Mouse (Mus musculus) stomach, embryonic 14.5 days (tissue): ENCODE measurements at regions not wholly inside any gene's neighbourhood (a gene's known extent, or its start where the extent isn't known, plus 50 kb on each side); places are given as distances from the start of the nearest gene placed in this dataset.

ENCODE experiments used
- ATAC-seq: fragments of 200-750 bp; cut with Nextera tagmentation; 2 replicates; pipeline ENCODE4 v1.8.0; 2017; ENCODE audit warnings: low read depth, moderate TSS enrichment; ENCODE audit not compliant: insufficient number of reproducible peaks, insufficient read depth, low FRiP score
- H3K27ac ChIP-seq: fragments of 300-500 bp; sonication (generic); 2 replicates; pipeline ENCODE4 v1.5.1; 2014; ENCODE audit warnings: mild to moderate bottlenecking, low read length, moderate library complexity, mixed read lengths
- H3K27me3 ChIP-seq: fragments of 300-500 bp; sonication (generic); 2 replicates; pipeline ENCODE4 v1.6.1; 2014; ENCODE audit warnings: low read length, control low read depth, mixed read lengths; ENCODE audit not compliant: control insufficient read depth, insufficient read depth
- H3K36me3 ChIP-seq: fragments of 300-500 bp; sonication (generic); 2 replicates; pipeline ENCODE4 v1.6.1; 2014; ENCODE audit warnings: mild to moderate bottlenecking, control low read depth, low read length, moderate library complexity, mixed read lengths; ENCODE audit not compliant: control insufficient read depth, insufficient read depth
- H3K4me1 ChIP-seq: fragments of 300-500 bp; sonication (generic); 2 replicates; pipeline ENCODE4 v1.6.1; 2014; ENCODE audit warnings: low read length, control low read depth, mixed read lengths; ENCODE audit not compliant: control insufficient read depth, insufficient read depth
- H3K4me2 ChIP-seq: fragments of 300-500 bp; sonication (generic); replicated peaks from 2 replicates; pipeline ENCODE4 v1.6.1; 2014; ENCODE audit warnings: low read depth, low read length, control low read depth
- H3K4me3 ChIP-seq: fragments of 300-500 bp; sonication (generic); 2 replicates; pipeline ENCODE4 v1.5.1; 2014; ENCODE audit warnings: low read depth, low read length, control low read depth
- H3K9ac ChIP-seq: fragments of 300-500 bp; sonication (generic); replicated peaks from 2 replicates; pipeline ENCODE4 v1.6.1; 2014; ENCODE audit warnings: low read depth, mild to moderate bottlenecking, control low read depth, low read length, moderate library complexity, mixed read lengths
- H3K9me3 ChIP-seq: fragments of 300-500 bp; sonication (generic); 2 replicates; pipeline ENCODE4 v1.6.1; 2016; ENCODE audit warnings: low read depth, low read length, control low read depth; ENCODE audit not compliant: control insufficient read depth
- WGBS: fragments of 180-500 bp; shearing (Covaris S2); extraction: QIAGEN DNeasy Blood & Tissue Kit; methylation state at CpG from one replicate; pipeline ENCODE4 v1.1.7; 2014; 5-methylcytosine and 5-hydroxymethylcytosine counted together

GRCm38 (mm10) chr15:61168842-61169416 lies 246.1 kb upstream of the A1bg start:
- no peak overlapping the region for H3K9ac ChIP-seq
- H3K4me1 ChIP-seq, result no peaks in the 10 kb centered on the region
- H3K4me3 ChIP-seq, result no peak overlapping the region
- no peaks in the 10 kb centered on the region for H3K36me3 ChIP-seq
- no peaks in the 10 kb centered on the region for H3K27me3 ChIP-seq
- ATAC-seq, result 0 out of 2 replicates have a peak, but pooled peaks have one; percentile 18
- no peaks in the 10 kb centered on the region for H3K9me3 ChIP-seq
- H3K27ac ChIP-seq, result no peak overlapping the region
- whole genome bisulfite sequencing, result 79% methylated on average over 1 of the region's 1 CpGs
- no peak overlapping the region for H3K4me2 ChIP-seq

- no peak overlapping the region for H3K4me3 ChIP-seq
- WGBS, result 43% methylated on average over 5 of the region's 5 CpGs
- no peak for ATAC-seq
- no peaks in the 10 kb centered on the region for H3K27me3 ChIP-seq
- no peaks in the 10 kb centered on the region for H3K36me3 ChIP-seq
- no peak overlapping the region for H3K27ac ChIP-seq
- H3K4me1 ChIP-seq, result no peaks in the 10 kb centered on the region
- H3K9ac ChIP-seq, result no peak overlapping the region
- no peak overlapping the region for H3K4me2 ChIP-seq
- H3K9me3 ChIP-seq, result no peaks in the 10 kb centered on the region
These were observed 242.2 kb upstream of the A1bg start for GRCm38 (mm10) chr15:61165050-61165449.

- Histone ChIP-seq H3K27ac (no peak overlapping the region), H3K4me3 (no peak overlapping the region), H3K36me3 (no peaks in the 10 kb centered on the region), H3K9me3 (no peaks in the 10 kb centered on the region), H3K9ac (no peak overlapping the region), H3K4me1 (no peaks in the 10 kb centered on the region), H3K27me3 (no peaks in the 10 kb centered on the region), H3K4me2 (no peak overlapping the region)
- WGBS, result 59% methylated on average over 5 of the region's 5 CpGs
- ATAC-seq, result no peak
These were observed 238.6 kb upstream of the A1bg start for GRCm38 (mm10) chr15:61161397-61161796.

- no peaks in the 10 kb centered on the region for H3K4me1 ChIP-seq
- H3K9ac ChIP-seq, result no peak overlapping the region
- H3K36me3 ChIP-seq, result no peaks in the 10 kb centered on the region
- no peak for ATAC-seq
- no peak overlapping the region for H3K4me2 ChIP-seq
- H3K9me3 ChIP-seq, result no peaks in the 10 kb centered on the region
- no peak overlapping the region for H3K4me3 ChIP-seq
- H3K27ac ChIP-seq, result no peak overlapping the region
- no peaks in the 10 kb centered on the region for H3K27me3 ChIP-seq
- WGBS, result 83% methylated on average over 1 of the region's 1 CpGs
These were observed 237.9 kb upstream of the A1bg start for GRCm38 (mm10) chr15:61160666-61161065.

- H3K27me3 ChIP-seq, result no peaks in the 10 kb centered on the region
- no peak overlapping the region for H3K4me2 ChIP-seq
- no peaks in the 10 kb centered on the region for H3K4me1 ChIP-seq
- no peak overlapping the region for H3K9ac ChIP-seq
- no peaks in the 10 kb centered on the region for H3K36me3 ChIP-seq
- H3K4me3 ChIP-seq, result no peak overlapping the region
- 74% methylated on average over 5 of the region's 5 CpGs for WGBS
- H3K9me3 ChIP-seq, result no peaks in the 10 kb centered on the region
- ATAC-seq, result no peak
- no peak overlapping the region for H3K27ac ChIP-seq
These were observed 236.7 kb upstream of the A1bg start for GRCm38 (mm10) chr15:61159552-61159951.

GRCm38 (mm10) chr15:61158041-61158545 lies 235.3 kb upstream of the A1bg start:
- WGBS, result 28% methylated on average over 13 of the region's 13 CpGs
- Histone ChIP-seq H3K36me3 (no peaks in the 10 kb centered on the region), H3K27me3 (no peaks in the 10 kb centered on the region), H3K9ac (peak overlapping the region; percentile 11; the same call in 1 of the 2 replicates), H3K4me3 (peak overlapping the region; percentile 27), H3K4me2 (peak overlapping the region; percentile 46), H3K4me1 (no peaks in the 10 kb centered on the region), H3K9me3 (no peaks in the 10 kb centered on the region), H3K27ac (peak overlapping the region; percentile 24; the same call in 1 of the 2 replicates)
- no peak for ATAC-seq

- peak overlapping the region; percentile 27 for H3K4me3 ChIP-seq
- H3K4me1 ChIP-seq, result no peaks in the 10 kb centered on the region
- H3K9me3 ChIP-seq, result no peaks in the 10 kb centered on the region
- no peaks in the 10 kb centered on the region for H3K36me3 ChIP-seq
- H3K27ac ChIP-seq, result no peak overlapping the region
- WGBS, result 6% methylated on average over 13 of the region's 13 CpGs
- H3K9ac ChIP-seq, result no peak overlapping the region
- ATAC-seq, result no peak
- H3K4me2 ChIP-seq, result peak overlapping the region; percentile 46
- no peaks in the 10 kb centered on the region for H3K27me3 ChIP-seq
These were observed 234.7 kb upstream of the A1bg start for GRCm38 (mm10) chr15:61157543-61157942.

GRCm38 (mm10) chr15:61155530-61155929 lies 232.7 kb upstream of the A1bg start:
- no peaks in the 10 kb centered on the region for H3K36me3 ChIP-seq
- H3K9ac ChIP-seq, result no peak overlapping the region
- 48% methylated on average over 7 of the region's 7 CpGs for WGBS
- H3K9me3 ChIP-seq, result no peaks in the 10 kb centered on the region
- H3K27me3 ChIP-seq, result no peaks in the 10 kb centered on the region
- no peak overlapping the region for H3K4me3 ChIP-seq
- H3K27ac ChIP-seq, result no peak overlapping the region
- no peak for ATAC-seq
- no peak overlapping the region for H3K4me2 ChIP-seq
- H3K4me1 ChIP-seq, result no peaks in the 10 kb centered on the region

- H3K4me3 ChIP-seq, result no peak overlapping the region
- H3K27ac ChIP-seq, result no peak overlapping the region
- H3K36me3 ChIP-seq, result no peaks in the 10 kb centered on the region
- H3K27me3 ChIP-seq, result no peaks in the 10 kb centered on the region
- H3K4me2 ChIP-seq, result no peak overlapping the region
- no peak for ATAC-seq
- no peak overlapping the region for H3K9ac ChIP-seq
- no peaks in the 10 kb centered on the region for H3K4me1 ChIP-seq
- 63% methylated on average over 12 of the region's 12 CpGs for WGBS
- no peaks in the 10 kb centered on the region for H3K9me3 ChIP-seq
These were observed 231.4 kb upstream of the A1bg start for GRCm38 (mm10) chr15:61154166-61154565.
